Mouse (Mus musculus) bone marrow, adult 2 months (tissue): ENCODE measurements around the gene Ankrd12.

Experiments
- CTCF ChIP-seq: fragments of 200-500 bp; IDR thresholded peaks from 2 replicates; pipeline ENCODE4 v1.5.1; 2011; ENCODE audit warnings: low read length, control low read depth; ENCODE audit not compliant: control insufficient read depth, insufficient read depth
- POLR2A ChIP-seq: fragments of 200-500 bp; IDR thresholded peaks from 2 replicates; pipeline ENCODE4 v1.6.1; 2011; ENCODE audit warnings: low read depth, mild to moderate bottlenecking, control low read depth, low read length, borderline replicate concordance; ENCODE audit not compliant: control insufficient read depth

DNA sequence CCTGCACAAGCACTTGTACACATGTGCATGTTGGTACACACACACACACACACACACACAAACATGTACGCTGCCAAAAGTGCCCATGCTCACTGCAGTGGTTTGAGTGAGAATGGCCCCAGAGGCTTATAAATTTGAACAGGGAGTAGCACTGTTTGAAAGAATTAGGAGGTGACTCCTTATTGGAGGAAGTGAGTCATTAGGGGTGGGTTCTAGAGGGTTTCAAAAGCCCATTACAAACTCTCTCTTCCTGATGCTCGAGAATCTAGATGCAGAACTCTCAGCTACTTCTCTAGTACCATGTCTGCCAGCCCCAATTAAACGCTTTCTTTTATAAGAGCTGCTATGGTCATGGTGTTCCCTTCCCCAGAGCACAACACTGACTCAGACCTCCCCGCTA, 28.1 kb downstream of the Ankrd12 start:
- TF ChIP-seq POLR2A (no peak), CTCF (no peak)
